Mouse (Mus musculus) intestine, embryonic 15.5 days (tissue): Measurements from ENCODE around the gene Plcg2. TPM values are rescaled to one million over a fixed set of nuclear protein-coding genes. Genes with fewer than 3 reads are reported as not detected.
A peak's percentile ranks its signal among the peaks of the same experiment; 100 is the strongest.

Source experiments
- ATAC-seq: fragments of 200-750 bp; cut with Nextera tagmentation; 2 replicates; pipeline ENCODE4 v1.8.0; 2017; ENCODE audit warnings: moderate TSS enrichment, moderate library complexity
- H3K27ac ChIP-seq: fragments of 300-500 bp; sonication (generic); 2 replicates; pipeline ENCODE4 v1.5.1; 2015; ENCODE audit warnings: mild to moderate bottlenecking, inconsistent platforms
- H3K27me3 ChIP-seq: fragments of 300-500 bp; sonication (generic); replicated peaks from 2 replicates; pipeline ENCODE4 v1.6.1; 2015; ENCODE audit warnings: inconsistent platforms
- H3K36me3 ChIP-seq: fragments of 300-500 bp; sonication (generic); 2 replicates; pipeline ENCODE4 v1.6.1; 2015; ENCODE audit warnings: inconsistent platforms
- H3K4me1 ChIP-seq: fragments of 300-500 bp; sonication (generic); replicated peaks from 2 replicates; pipeline ENCODE4 v1.6.1; 2015; ENCODE audit warnings: inconsistent platforms
- H3K4me2 ChIP-seq: fragments of 300-500 bp; sonication (generic); replicated peaks from 2 replicates; pipeline ENCODE4 v1.6.1; 2015; ENCODE audit warnings: mild to moderate bottlenecking, inconsistent platforms
- H3K4me3 ChIP-seq: fragments of 300-500 bp; sonication (generic); replicated peaks from 2 replicates; pipeline ENCODE4 v1.5.1; 2015; ENCODE audit warnings: inconsistent platforms
- H3K9ac ChIP-seq: fragments of 300-500 bp; sonication (generic); 2 replicates; pipeline ENCODE4 v1.6.1; 2015; ENCODE audit warnings: inconsistent platforms
- H3K9me3 ChIP-seq: fragments of 300-500 bp; sonication (generic); 2 replicates; pipeline ENCODE4 v1.6.1; 2016; ENCODE audit warnings: inconsistent platforms
- WGBS: fragments of 180-500 bp; shearing (Covaris S2); methylation state at CpG from one replicate; pipeline ENCODE4 v1.1.7; 2015; 5-methylcytosine and 5-hydroxymethylcytosine counted together
- polyA plus RNA-seq: library from polyadenylated mRNA; unstranded; fragments of >200 nt; fragmentation: Nextera tagmentation; extraction: Ambion mirVana; gene quantifications from 2 replicates; pipeline ENCODE4 v1.2.1, GENCODE M21; 2015

Gene Plcg2
- polyA plus RNA-seq, 1 experiment from 2014 or later, result 4.2 TPM

- H3K9ac ChIP-seq, result no peak overlapping the region
- H3K27me3 ChIP-seq, result peaks cover 8% of the 10 kb centered on the region
- H3K36me3 ChIP-seq, result no peaks in the 10 kb centered on the region
- WGBS, result 14% methylated on average over 9 of the region's 9 CpGs
- 0 out of 2 replicates have a peak, but pooled peaks cover 3% of the 10 kb centered on the region for H3K4me1 ChIP-seq
- no peak overlapping the region for H3K4me3 ChIP-seq
- no peaks in the 10 kb centered on the region for H3K9me3 ChIP-seq
- H3K4me2 ChIP-seq, result no peak overlapping the region
- no peak overlapping the region for H3K27ac ChIP-seq
- ATAC-seq, result no peak
Observed at GRCm38 (mm10) chr8:117493543-117493942, 4.5 kb upstream of the Plcg2 start.

- no peaks in the 10 kb centered on the region for H3K36me3 ChIP-seq
- ATAC-seq, result no peak
- 83% methylated on average over 2 of the region's 2 CpGs for WGBS
- H3K27me3 ChIP-seq, result peaks cover 17% of the 10 kb centered on the region
- H3K9ac ChIP-seq, result no peak overlapping the region
- no peak overlapping the region for H3K27ac ChIP-seq
- no peak overlapping the region for H3K4me3 ChIP-seq
- H3K9me3 ChIP-seq, result no peaks in the 10 kb centered on the region
- 0 out of 2 replicates have a peak, but pooled peaks cover 5% of the 10 kb centered on the region for H3K4me1 ChIP-seq
- no peak overlapping the region for H3K4me2 ChIP-seq
Observed at GRCm38 (mm10) chr8:117494874-117495273, 3.2 kb upstream of the Plcg2 start.

GRCm38 (mm10) chr8:117498915-117499540, 937 bp downstream of the Plcg2 start:
- H3K4me3 ChIP-seq, result peak overlapping the region; percentile 62
- no peak overlapping the region for H3K27ac ChIP-seq
- H3K9ac ChIP-seq, result peak overlapping the region; percentile 55
- H3K4me1 ChIP-seq, result 0 out of 2 replicates have a peak, but pooled peaks cover 5% of the 10 kb centered on the region
- peak; percentile 19; the same call in 1 of the 2 replicates for ATAC-seq
- peaks cover 17% of the 10 kb centered on the region for H3K27me3 ChIP-seq
- no peaks in the 10 kb centered on the region for H3K36me3 ChIP-seq
- 21% methylated on average over 20 of the region's 20 CpGs for WGBS
- no peaks in the 10 kb centered on the region for H3K9me3 ChIP-seq
- H3K4me2 ChIP-seq, result peak overlapping the region; percentile 99

GRCm38 (mm10) chr8:117500232-117500823, 2.2 kb downstream of the Plcg2 start:
- no peaks in the 10 kb centered on the region for H3K36me3 ChIP-seq
- H3K4me3 ChIP-seq, result no peak overlapping the region
- ATAC-seq, result no peak
- peaks cover 17% of the 10 kb centered on the region for H3K27me3 ChIP-seq
- no peaks in the 10 kb centered on the region for H3K9me3 ChIP-seq
- H3K9ac ChIP-seq, result no peak overlapping the region
- no peak overlapping the region for H3K27ac ChIP-seq
- H3K4me1 ChIP-seq, result 0 out of 2 replicates have a peak, but pooled peaks cover 5% of the 10 kb centered on the region
- H3K4me2 ChIP-seq, result no peak overlapping the region
- 62% methylated on average over 5 of the region's 5 CpGs for WGBS

GRCm38 (mm10) chr8:117501323-117501722, 3.2 kb downstream of the Plcg2 start:
- H3K27me3 ChIP-seq, result peaks cover 17% of the 10 kb centered on the region
- WGBS, result 90% methylated on average over 6 of the region's 6 CpGs
- H3K27ac ChIP-seq, result no peak overlapping the region
- no peak overlapping the region for H3K4me2 ChIP-seq
- no peak for ATAC-seq
- H3K9me3 ChIP-seq, result no peaks in the 10 kb centered on the region
- no peak overlapping the region for H3K4me3 ChIP-seq
- H3K36me3 ChIP-seq, result no peaks in the 10 kb centered on the region
- no peak overlapping the region for H3K9ac ChIP-seq
- 0 out of 2 replicates have a peak, but pooled peaks cover 5% of the 10 kb centered on the region for H3K4me1 ChIP-seq

- Histone ChIP-seq H3K4me2 (no peak overlapping the region), H3K9me3 (no peaks in the 10 kb centered on the region), H3K4me1 (0 out of 2 replicates have a peak, but pooled peaks cover 2% of the 10 kb centered on the region), H3K4me3 (no peak overlapping the region), H3K9ac (no peak overlapping the region), H3K36me3 (no peaks in the 10 kb centered on the region), H3K27ac (no peak overlapping the region), H3K27me3 (peaks cover 9% of the 10 kb centered on the region)
- 70% methylated on average over 13 of the region's 13 CpGs for WGBS
- ATAC-seq, result no peak
Observed at GRCm38 (mm10) chr8:117503405-117504069, 5.4 kb downstream of the Plcg2 start.

GRCm38 (mm10) chr8:117507703-117508102, 9.6 kb downstream of the Plcg2 start:
- no peaks in the 10 kb centered on the region for H3K9me3 ChIP-seq
- H3K27ac ChIP-seq, result no peak overlapping the region
- no peak overlapping the region for H3K9ac ChIP-seq
- H3K4me2 ChIP-seq, result no peak overlapping the region
- 79% methylated on average over 8 of the region's 8 CpGs for WGBS
- ATAC-seq, result no peak
- H3K27me3 ChIP-seq, result no peaks in the 10 kb centered on the region
- H3K36me3 ChIP-seq, result no peaks in the 10 kb centered on the region
- H3K4me1 ChIP-seq, result no peaks in the 10 kb centered on the region
- H3K4me3 ChIP-seq, result no peak overlapping the region

GRCm38 (mm10) chr8:117516876-117517565, 18.9 kb downstream of the Plcg2 start:
- Histone ChIP-seq H3K9ac (no peak overlapping the region), H3K9me3 (no peaks in the 10 kb centered on the region), H3K4me3 (no peak overlapping the region), H3K27me3 (no peaks in the 10 kb centered on the region), H3K4me1 (peaks cover 3% of the 10 kb centered on the region; the same call in 1 of the 2 replicates), H3K36me3 (no peaks in the 10 kb centered on the region), H3K27ac (0 out of 2 replicates have a peak overlapping the region, but pooled peaks have one; percentile 19), H3K4me2 (no peak overlapping the region)
- ATAC-seq, result no peak
- 68% methylated on average over 14 of the region's 14 CpGs for WGBS

GRCm38 (mm10) chr8:117517861-117518260, 19.8 kb downstream of the Plcg2 start:
- H3K27ac ChIP-seq, result no peak overlapping the region
- no peak for ATAC-seq
- H3K36me3 ChIP-seq, result no peaks in the 10 kb centered on the region
- H3K27me3 ChIP-seq, result no peaks in the 10 kb centered on the region
- WGBS, result 81% methylated on average over 9 of the region's 9 CpGs
- no peak overlapping the region for H3K9ac ChIP-seq
- no peaks in the 10 kb centered on the region for H3K9me3 ChIP-seq
- no peak overlapping the region for H3K4me3 ChIP-seq
- H3K4me1 ChIP-seq, result peaks cover 3% of the 10 kb centered on the region; the same call in 1 of the 2 replicates
- H3K4me2 ChIP-seq, result no peak overlapping the region

- H3K9ac ChIP-seq, result no peak overlapping the region
- WGBS, result 79% methylated on average over 4 of the region's 4 CpGs
- no peak overlapping the region for H3K4me2 ChIP-seq
- ATAC-seq, result no peak
- H3K27me3 ChIP-seq, result no peaks in the 10 kb centered on the region
- H3K4me1 ChIP-seq, result peaks cover 3% of the 10 kb centered on the region; the same call in 1 of the 2 replicates
- H3K27ac ChIP-seq, result no peak overlapping the region
- H3K4me3 ChIP-seq, result no peak overlapping the region
- H3K36me3 ChIP-seq, result no peaks in the 10 kb centered on the region
- H3K9me3 ChIP-seq, result no peaks in the 10 kb centered on the region
Observed at GRCm38 (mm10) chr8:117518873-117519272, 20.8 kb downstream of the Plcg2 start.

- Histone ChIP-seq H3K4me1 (no peaks in the 10 kb centered on the region), H3K27ac (no peak overlapping the region), H3K36me3 (no peaks in the 10 kb centered on the region), H3K4me2 (no peak overlapping the region), H3K27me3 (no peaks in the 10 kb centered on the region), H3K4me3 (no peak overlapping the region), H3K9me3 (no peaks in the 10 kb centered on the region), H3K9ac (no peak overlapping the region)
- 12% methylated on average over 2 of the region's 2 CpGs for WGBS
- no peak for ATAC-seq
Observed at GRCm38 (mm10) chr8:117526185-117526584, 28.1 kb downstream of the Plcg2 start.

- no peak overlapping the region for H3K4me3 ChIP-seq
- no peaks in the 10 kb centered on the region for H3K4me1 ChIP-seq
- H3K9ac ChIP-seq, result no peak overlapping the region
- H3K27me3 ChIP-seq, result no peaks in the 10 kb centered on the region
- no peaks in the 10 kb centered on the region for H3K9me3 ChIP-seq
- H3K36me3 ChIP-seq, result no peaks in the 10 kb centered on the region
- no peak overlapping the region for H3K27ac ChIP-seq
- no peak overlapping the region for H3K4me2 ChIP-seq
- ATAC-seq, result no peak
- WGBS, result 79% methylated on average over 5 of the region's 5 CpGs
Observed at GRCm38 (mm10) chr8:117527983-117528382, 29.9 kb downstream of the Plcg2 start.
